Mouse (Mus musculus): ENCODE data around the gene Tnfaip3.

The Tnfaip3 gene

GRCm38 (mm10) chr10:18964856-18965255 lies 50.6 kb downstream of the Tnfaip3 start:
- no peak for DNase-seq (ENCODE audit: low spot score in 2 of 2)

GRCm38 (mm10) chr10:18959777-18960492 lies 55.5 kb downstream of the Tnfaip3 start:
- no peak for DNase-seq (ENCODE audit: low spot score in 2 of 2)

GRCm38 (mm10) chr10:18953706-18954071 lies 61.8 kb downstream of the Tnfaip3 start:
- DNase-seq (ENCODE audit: low spot score in 2 of 2): no peak

GRCm38 (mm10) chr10:18953011-18953705 lies 62.3 kb downstream of the Tnfaip3 start:
- no peak for DNase-seq (ENCODE audit: low spot score in 2 of 2)

Measured in frontal cortex, postnatal 14 days (tissue).